Mouse (Mus musculus) olfactory bulb, adult 2 months (tissue): ENCODE results near the gene B3galt1. TPM values are rescaled to one million over a fixed set of nuclear protein-coding genes. Genes with fewer than 3 reads are reported as not detected.

ENCODE experiments used
- H3K27ac ChIP-seq: fragments of 200-500 bp; 2 replicates; pipeline ENCODE4 v1.5.1; 2012; ENCODE audit warnings: low read depth, low read length; ENCODE audit not compliant: insufficient read depth
- H3K4me1 ChIP-seq: fragments of 200-500 bp; 2 replicates; pipeline ENCODE4 v1.6.1; 2012; ENCODE audit warnings: low read length; ENCODE audit not compliant: control insufficient read depth, insufficient read depth
- H3K4me3 ChIP-seq: fragments of 200-500 bp; 2 replicates; pipeline ENCODE4 v1.5.1; 2012; ENCODE audit warnings: mild to moderate bottlenecking, low read depth, low read length, moderate library complexity; ENCODE audit not compliant: insufficient read depth
- CTCF ChIP-seq: fragments of 200-500 bp; IDR thresholded peaks from 2 replicates; pipeline ENCODE4 v1.5.1; 2012; ENCODE audit warnings: low read depth, mild to moderate bottlenecking, low read length, moderate library complexity; ENCODE audit not compliant: insufficient read depth
- POLR2A ChIP-seq: fragments of 200-500 bp; IDR thresholded peaks from 2 replicates; pipeline ENCODE4 v1.6.1; 2012; ENCODE audit warnings: mild to moderate bottlenecking, low read depth, low read length, moderate library complexity; ENCODE audit not compliant: insufficient read depth
- WGBS: fragments of 180-500 bp; shearing (Covaris S2); methylation state at CpG from one replicate; pipeline ENCODE4 v1.1.7; 2018; 5-methylcytosine and 5-hydroxymethylcytosine counted together
- polyA plus RNA-seq: library from polyadenylated mRNA; stranded (reverse); fragments of >200 nt; gene quantifications from 2 replicates; pipeline ENCODE4 v1.2.4, GENCODE M21; 2012; ENCODE audit warnings: low replicate concordance; ENCODE audit not compliant: missing spikeins, insufficient read depth, insufficient read length

Gene B3galt1
- polyA plus RNA-seq, 1 experiment = not detected

GRCm38 (mm10) chr2:67879836-67880235, 314.2 kb downstream of the B3galt1 start:
- Histone ChIP-seq H3K27ac (no peak overlapping the region), H3K4me1 (no peaks in the 10 kb centered on the region), H3K4me3 (no peak overlapping the region)
- TF ChIP-seq CTCF (no peak), POLR2A (no peak)
- WGBS = 91% methylated on average over 3 of the region's 3 CpGs

- Histone ChIP-seq H3K4me3 (no peak overlapping the region), H3K27ac (no peak overlapping the region), H3K4me1 (no peaks in the 10 kb centered on the region)
- TF ChIP-seq CTCF (no peak), POLR2A (no peak)
- 61% methylated on average over 1 of the region's 1 CpGs for WGBS
These were observed 316.1 kb downstream of the B3galt1 start for GRCm38 (mm10) chr2:67881713-67882281.

GRCm38 (mm10) chr2:67897956-67898689, 332.5 kb downstream of the B3galt1 start:
- 40% methylated on average over 2 of the region's 2 CpGs for WGBS
- TF ChIP-seq POLR2A (no peak), CTCF (no peak)
- no peaks in the 10 kb centered on the region for H3K4me1 ChIP-seq
- no peak overlapping the region for H3K4me3 ChIP-seq
- no peak overlapping the region; the same call in 1 of the 2 replicates for H3K27ac ChIP-seq

GRCm38 (mm10) chr2:67901574-67901973, 335.9 kb downstream of the B3galt1 start:
- H3K4me1 ChIP-seq = no peaks in the 10 kb centered on the region
- no peak overlapping the region for H3K4me3 ChIP-seq
- H3K27ac ChIP-seq = no peak overlapping the region
- TF ChIP-seq POLR2A = no peak
- TF ChIP-seq CTCF = no peak
- WGBS = 66% methylated on average over 6 of the region's 6 CpGs

GRCm38 (mm10) chr2:67902651-67903292, 337.1 kb downstream of the B3galt1 start:
- H3K27ac ChIP-seq = no peak overlapping the region
- no peaks in the 10 kb centered on the region for H3K4me1 ChIP-seq
- TF ChIP-seq POLR2A (no peak), CTCF (no peak)
- H3K4me3 ChIP-seq = no peak overlapping the region
- 60% methylated on average over 8 of the region's 8 CpGs for WGBS

- TF ChIP-seq CTCF (no peak), POLR2A (no peak)
- H3K4me3 ChIP-seq = no peak overlapping the region
- 62% methylated on average over 1 of the region's 1 CpGs for WGBS
- H3K27ac ChIP-seq = no peak overlapping the region
- no peaks in the 10 kb centered on the region for H3K4me1 ChIP-seq
These were observed 338.1 kb downstream of the B3galt1 start for GRCm38 (mm10) chr2:67903769-67904168.

- Histone ChIP-seq H3K4me1 (no peaks in the 10 kb centered on the region), H3K27ac (no peak overlapping the region), H3K4me3 (no peak overlapping the region)
- WGBS = 66% methylated on average over 3 of the region's 3 CpGs
- TF ChIP-seq POLR2A (no peak), CTCF (no peak)
These were observed 366.3 kb downstream of the B3galt1 start for GRCm38 (mm10) chr2:67931994-67932393.

GRCm38 (mm10) chr2:67948408-67948807, 382.7 kb downstream of the B3galt1 start:
- Histone ChIP-seq H3K4me1 (no peaks in the 10 kb centered on the region), H3K27ac (no peak overlapping the region), H3K4me3 (no peak overlapping the region)
- 60% methylated on average over 3 of the region's 3 CpGs for WGBS
- TF ChIP-seq CTCF (no peak), POLR2A (no peak)

GRCm38 (mm10) chr2:67956182-67956581, 390.5 kb downstream of the B3galt1 start:
- Histone ChIP-seq H3K27ac (no peak overlapping the region), H3K4me1 (no peaks in the 10 kb centered on the region), H3K4me3 (no peak overlapping the region)
- 90% methylated on average over 4 of the region's 4 CpGs for WGBS
- TF ChIP-seq CTCF (no peak), POLR2A (no peak)
